Mouse (Mus musculus) midbrain, embryonic 15.5 days (tissue): ENCODE data around the gene Golph3. TPM values are rescaled to one million over a fixed set of nuclear protein-coding genes. Genes with fewer than 3 reads are reported as not detected.

Experiments
- ATAC-seq: fragments of 200-750 bp; cut with Nextera tagmentation; replicated peaks from 2 replicates; pipeline ENCODE4 v1.8.0; 2017; ENCODE audit warnings: moderate TSS enrichment
- H3K27ac ChIP-seq: fragments of 300-500 bp; sonication (generic); 2 replicates; pipeline ENCODE4 v1.5.1; 2015; ENCODE audit warnings: mild to moderate bottlenecking, inconsistent platforms
- H3K27me3 ChIP-seq: fragments of 300-500 bp; sonication (generic); replicated peaks from 2 replicates; pipeline ENCODE4 v1.6.1; 2015; ENCODE audit warnings: inconsistent platforms
- H3K36me3 ChIP-seq: fragments of 300-500 bp; sonication (generic); replicated peaks from 2 replicates; pipeline ENCODE4 v1.6.1; 2015; ENCODE audit warnings: inconsistent platforms
- H3K4me1 ChIP-seq: fragments of 300-500 bp; sonication (generic); 2 replicates; pipeline ENCODE4 v1.6.1; 2015; ENCODE audit warnings: inconsistent platforms
- H3K4me2 ChIP-seq: fragments of 300-500 bp; sonication (generic); 2 replicates; pipeline ENCODE4 v1.6.1; 2015; ENCODE audit warnings: inconsistent platforms, mild to moderate bottlenecking, moderate library complexity
- H3K4me3 ChIP-seq: fragments of 300-500 bp; sonication (generic); 2 replicates; pipeline ENCODE4 v1.5.1; 2015; ENCODE audit warnings: mild to moderate bottlenecking, inconsistent platforms
- H3K9ac ChIP-seq: fragments of 300-500 bp; sonication (generic); 2 replicates; pipeline ENCODE4 v1.6.1; 2015; ENCODE audit warnings: mild to moderate bottlenecking, inconsistent platforms
- H3K9me3 ChIP-seq: fragments of 300-500 bp; sonication (generic); 2 replicates; pipeline ENCODE4 v1.6.1; 2016; ENCODE audit warnings: inconsistent platforms
- WGBS: fragments of 180-500 bp; shearing (Covaris S2); methylation state at CpG from one replicate; pipeline ENCODE4 v1.1.7; 2015; ENCODE audit warnings: mixed read lengths; 5-methylcytosine and 5-hydroxymethylcytosine counted together
- polyA plus RNA-seq: library from polyadenylated mRNA; unstranded; fragments of >200 nt; fragmentation: Nextera tagmentation; extraction: Ambion mirVana; gene quantifications from 2 replicates; pipeline ENCODE4 v1.2.1, GENCODE M21; 2015

Gene Golph3
- polyA plus RNA-seq = 62.6 and 64.8 TPM in 2 replicates

GRCm38 (mm10) chr15:12321091-12321787 is at the start of gene Golph3:
Gene Golph3 (plus strand): TSS chr15:12321450.
- H3K27ac ChIP-seq = peak within 1 kb of the TSS; percentile 96
- 0% methylated on average over 70 of the region's 74 CpGs for WGBS

GRCm38 (mm10) chr15:12273325-12274052 is 47.8 kb upstream of the Golph3 start:
- ATAC-seq = 0 out of 2 replicates have a peak, but pooled peaks have one; percentile 19
- H3K4me2 ChIP-seq = no peak overlapping the region
- no peak overlapping the region for H3K4me3 ChIP-seq
- H3K36me3 ChIP-seq = no peaks in the 10 kb centered on the region; the same call in 1 of the 2 replicates
- 82% methylated on average over 12 of the region's 12 CpGs for WGBS
- H3K4me1 ChIP-seq = no peaks in the 10 kb centered on the region
- H3K27me3 ChIP-seq = no peaks in the 10 kb centered on the region
- no peaks in the 10 kb centered on the region for H3K9me3 ChIP-seq
- H3K9ac ChIP-seq = no peak overlapping the region
- H3K27ac ChIP-seq = no peak overlapping the region

More at GRCm38 (mm10) chr15:12321091-12321787, at the start of gene Golph3:
- peaks cover 29% of the 10 kb centered on the region for H3K4me1 ChIP-seq
- H3K4me3 ChIP-seq = peak within 1 kb of the TSS; percentile 91
- peak within 1 kb of the TSS; percentile 92 for H3K9ac ChIP-seq
- peak; percentile 97 for ATAC-seq
- H3K27me3 ChIP-seq = peaks cover 4% of the 10 kb centered on the region; the same call in 1 of the 2 replicates
- H3K36me3 ChIP-seq = no peaks in the 10 kb centered on the region
- peak within 1 kb of the TSS; percentile 78 for H3K4me2 ChIP-seq
- no peaks in the 10 kb centered on the region for H3K9me3 ChIP-seq

GRCm38 (mm10) chr15:12274053-12274769 is 47.0 kb upstream of the Golph3 start:
- no peak overlapping the region for H3K4me3 ChIP-seq
- H3K27me3 ChIP-seq = no peaks in the 10 kb centered on the region
- 0 out of 2 replicates have a peak, but pooled peaks have one; percentile 8 for ATAC-seq
- no peak overlapping the region for H3K4me2 ChIP-seq
- H3K4me1 ChIP-seq = no peaks in the 10 kb centered on the region
- no peaks in the 10 kb centered on the region for H3K9me3 ChIP-seq
- H3K36me3 ChIP-seq = no peaks in the 10 kb centered on the region; the same call in 1 of the 2 replicates
- no peak overlapping the region for H3K27ac ChIP-seq
- 63% methylated on average over 4 of the region's 4 CpGs for WGBS
- no peak overlapping the region for H3K9ac ChIP-seq

- H3K4me3 ChIP-seq = no peak overlapping the region
- no peak overlapping the region for H3K27ac ChIP-seq
- no peaks in the 10 kb centered on the region; the same call in 1 of the 2 replicates for H3K36me3 ChIP-seq
- H3K9me3 ChIP-seq = no peaks in the 10 kb centered on the region
- WGBS = 82% methylated on average over 4 of the region's 4 CpGs
- no peak overlapping the region for H3K9ac ChIP-seq
- no peak for ATAC-seq
- H3K27me3 ChIP-seq = no peaks in the 10 kb centered on the region
- H3K4me2 ChIP-seq = no peak overlapping the region
- no peaks in the 10 kb centered on the region for H3K4me1 ChIP-seq
Measured at GRCm38 (mm10) chr15:12275091-12275623, 46.1 kb upstream of the Golph3 start.

GRCm38 (mm10) chr15:12279816-12280215 is 41.4 kb upstream of the Golph3 start:
- no peak overlapping the region for H3K9ac ChIP-seq
- H3K4me2 ChIP-seq = no peak overlapping the region
- no peaks in the 10 kb centered on the region for H3K27me3 ChIP-seq
- no peak for ATAC-seq
- no peak overlapping the region for H3K4me3 ChIP-seq
- H3K9me3 ChIP-seq = no peaks in the 10 kb centered on the region
- H3K36me3 ChIP-seq = no peaks in the 10 kb centered on the region
- 94% methylated on average over 1 of the region's 1 CpGs for WGBS
- H3K4me1 ChIP-seq = no peaks in the 10 kb centered on the region
- no peak overlapping the region for H3K27ac ChIP-seq

GRCm38 (mm10) chr15:12284794-12285534 is 36.3 kb upstream of the Golph3 start:
- H3K9me3 ChIP-seq = no peaks in the 10 kb centered on the region
- no peak overlapping the region for H3K4me2 ChIP-seq
- H3K4me1 ChIP-seq = no peaks in the 10 kb centered on the region
- H3K4me3 ChIP-seq = no peak overlapping the region
- no peaks in the 10 kb centered on the region for H3K36me3 ChIP-seq
- 80% methylated on average over 6 of the region's 6 CpGs for WGBS
- no peak overlapping the region for H3K9ac ChIP-seq
- ATAC-seq = no peak
- H3K27ac ChIP-seq = no peak overlapping the region
- H3K27me3 ChIP-seq = no peaks in the 10 kb centered on the region

GRCm38 (mm10) chr15:12285535-12285809 is 35.8 kb upstream of the Golph3 start:
- WGBS = 87% methylated on average over 5 of the region's 5 CpGs
- Histone ChIP-seq H3K4me2 (no peak overlapping the region), H3K27ac (no peak overlapping the region), H3K27me3 (no peaks in the 10 kb centered on the region), H3K4me1 (no peaks in the 10 kb centered on the region), H3K4me3 (no peak overlapping the region), H3K9me3 (no peaks in the 10 kb centered on the region), H3K9ac (no peak overlapping the region), H3K36me3 (no peaks in the 10 kb centered on the region)
- no peak for ATAC-seq

GRCm38 (mm10) chr15:12290330-12290729 is 30.9 kb upstream of the Golph3 start:
- Histone ChIP-seq H3K36me3 (no peaks in the 10 kb centered on the region), H3K27me3 (no peaks in the 10 kb centered on the region), H3K4me2 (no peak overlapping the region), H3K9me3 (no peaks in the 10 kb centered on the region), H3K9ac (no peak overlapping the region), H3K4me3 (no peak overlapping the region), H3K4me1 (no peaks in the 10 kb centered on the region), H3K27ac (no peak overlapping the region)
- WGBS = 92% methylated on average over 7 of the region's 7 CpGs
- ATAC-seq = no peak

- H3K9me3 ChIP-seq = no peaks in the 10 kb centered on the region
- H3K4me1 ChIP-seq = no peaks in the 10 kb centered on the region
- no peak overlapping the region for H3K4me2 ChIP-seq
- H3K27ac ChIP-seq = no peak overlapping the region
- ATAC-seq = no peak
- WGBS = 89% methylated on average over 2 of the region's 2 CpGs
- H3K27me3 ChIP-seq = no peaks in the 10 kb centered on the region
- no peak overlapping the region for H3K4me3 ChIP-seq
- H3K9ac ChIP-seq = no peak overlapping the region
- H3K36me3 ChIP-seq = no peaks in the 10 kb centered on the region
Measured at GRCm38 (mm10) chr15:12291757-12292156, 29.5 kb upstream of the Golph3 start.

- no peaks in the 10 kb centered on the region for H3K36me3 ChIP-seq
- no peak overlapping the region for H3K4me3 ChIP-seq
- no peak for ATAC-seq
- no peaks in the 10 kb centered on the region for H3K9me3 ChIP-seq
- no peaks in the 10 kb centered on the region for H3K4me1 ChIP-seq
- H3K27me3 ChIP-seq = no peaks in the 10 kb centered on the region
- 58% methylated on average over 2 of the region's 2 CpGs for WGBS
- no peak overlapping the region for H3K27ac ChIP-seq
- no peak overlapping the region for H3K4me2 ChIP-seq
- no peak overlapping the region for H3K9ac ChIP-seq
Measured at GRCm38 (mm10) chr15:12296228-12296627, 25.0 kb upstream of the Golph3 start.

GRCm38 (mm10) chr15:12298231-12298737 is 23.0 kb upstream of the Golph3 start:
- no peak for ATAC-seq
- Histone ChIP-seq H3K4me1 (no peaks in the 10 kb centered on the region), H3K9me3 (no peaks in the 10 kb centered on the region), H3K9ac (no peak overlapping the region), H3K4me3 (no peak overlapping the region), H3K27ac (no peak overlapping the region), H3K27me3 (no peaks in the 10 kb centered on the region), H3K4me2 (no peak overlapping the region), H3K36me3 (no peaks in the 10 kb centered on the region)
- 85% methylated on average over 7 of the region's 7 CpGs for WGBS
